Mouse (Mus musculus) kidney, embryonic 15.5 days (tissue): ENCODE results near the gene Abtb2. TPM values are rescaled to one million over a fixed set of nuclear protein-coding genes. Genes with fewer than 3 reads are reported as not detected.
A peak's percentile ranks its signal among the peaks of the same experiment; 100 is the strongest.

Source experiments
- ATAC-seq: fragments of 200-750 bp; cut with Nextera tagmentation; replicated peaks from 2 replicates; pipeline ENCODE4 v1.8.0; 2017; ENCODE audit warnings: moderate TSS enrichment; ENCODE audit not compliant: low FRiP score
- H3K27ac ChIP-seq: fragments of 300-500 bp; sonication (generic); 2 replicates; pipeline ENCODE4 v1.5.1; 2015; ENCODE audit warnings: mild to moderate bottlenecking, inconsistent platforms
- H3K27me3 ChIP-seq: fragments of 300-500 bp; sonication (generic); 2 replicates; pipeline ENCODE4 v1.6.1; 2015; ENCODE audit warnings: inconsistent platforms
- H3K36me3 ChIP-seq: fragments of 300-500 bp; sonication (generic); 2 replicates; pipeline ENCODE4 v1.6.1; 2015; ENCODE audit warnings: inconsistent platforms
- H3K4me1 ChIP-seq: fragments of 300-500 bp; sonication (generic); 2 replicates; pipeline ENCODE4 v1.6.1; 2015; ENCODE audit warnings: inconsistent platforms
- H3K4me2 ChIP-seq: fragments of 300-500 bp; sonication (generic); 2 replicates; pipeline ENCODE4 v1.6.1; 2015; ENCODE audit warnings: moderate library complexity, mild to moderate bottlenecking, inconsistent platforms
- H3K4me3 ChIP-seq: fragments of 300-500 bp; sonication (generic); replicated peaks from 2 replicates; pipeline ENCODE4 v1.5.1; 2015; ENCODE audit warnings: mild to moderate bottlenecking, inconsistent platforms
- H3K9ac ChIP-seq: fragments of 300-500 bp; sonication (generic); 2 replicates; pipeline ENCODE4 v1.6.1; 2015; ENCODE audit warnings: mild to moderate bottlenecking, inconsistent platforms
- H3K9me3 ChIP-seq: fragments of 300-500 bp; sonication (generic); replicated peaks from 2 replicates; pipeline ENCODE4 v1.6.1; 2016; ENCODE audit warnings: inconsistent platforms
- WGBS: fragments of 180-500 bp; shearing (Covaris S2); methylation state at CpG from one replicate; pipeline ENCODE4 v1.1.7; 2015; ENCODE audit warnings: mixed read lengths; 5-methylcytosine and 5-hydroxymethylcytosine counted together
- polyA plus RNA-seq: library from polyadenylated mRNA; unstranded; fragments of >200 nt; fragmentation: Nextera tagmentation; extraction: Ambion mirVana; gene quantifications from 2 replicates; pipeline ENCODE4 v1.2.1, GENCODE M21; 2015

Abtb2 gene
- polyA plus RNA-seq, 1 experiment from 2014 or later = 8.4 TPM

DNA sequence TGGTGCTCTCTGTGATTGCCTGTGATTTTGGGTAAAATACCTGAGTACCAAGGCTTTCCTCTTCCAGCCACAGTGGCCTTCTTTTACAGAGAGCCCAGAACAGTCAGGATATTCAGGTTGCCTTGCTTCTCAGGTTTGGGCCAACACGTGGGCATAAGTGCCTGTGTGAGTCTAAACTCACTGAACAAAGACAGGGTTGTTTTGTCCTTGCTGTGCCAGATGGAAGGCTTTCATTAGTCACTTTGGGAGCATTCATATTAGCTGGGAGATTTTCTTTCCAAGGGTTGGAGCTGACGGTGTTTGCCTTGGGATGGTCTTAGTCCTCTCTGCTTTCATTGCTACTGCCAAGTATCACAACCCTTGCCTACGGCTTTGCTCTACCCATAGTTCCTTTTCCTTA, 20.3 kb downstream of the Abtb2 start:
- 77% methylated on average over 3 of the region's 3 CpGs for WGBS

DNA sequence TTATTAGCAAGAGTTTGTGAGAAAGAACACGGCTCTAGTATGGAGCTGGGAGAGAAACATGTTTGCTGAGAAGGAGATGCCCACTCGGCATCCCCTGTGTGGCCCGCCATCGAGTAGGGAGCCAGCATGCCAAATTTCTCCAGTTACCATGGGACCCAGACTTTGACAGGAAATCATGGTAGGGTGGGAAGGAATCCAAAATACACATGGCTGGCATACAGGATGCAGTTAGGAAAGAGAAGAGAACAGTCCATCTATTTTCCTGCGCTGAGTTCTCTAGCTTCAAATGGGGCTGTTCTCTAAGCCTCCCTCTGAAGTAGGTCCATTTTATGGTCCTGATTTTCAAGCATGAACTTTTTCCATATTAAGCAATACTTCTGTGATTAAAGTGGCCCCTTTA, 22.7 kb downstream of the Abtb2 start:
- Histone ChIP-seq H3K27me3 (no peaks in the 10 kb centered on the region), H3K9me3 (no peaks in the 10 kb centered on the region), H3K36me3 (no peaks in the 10 kb centered on the region), H3K4me2 (no peak overlapping the region), H3K27ac (no peak overlapping the region), H3K9ac (no peak overlapping the region), H3K4me3 (no peak overlapping the region), H3K4me1 (peaks cover 26% of the 10 kb centered on the region)
- ATAC-seq = no peak
- 73% methylated on average over 5 of the region's 5 CpGs for WGBS

More for the DNA sequence above, 20.3 kb downstream of the Abtb2 start:
- Histone ChIP-seq H3K9me3 (no peaks in the 10 kb centered on the region), H3K4me2 (no peak overlapping the region), H3K36me3 (no peaks in the 10 kb centered on the region), H3K4me1 (peaks cover 28% of the 10 kb centered on the region), H3K4me3 (no peak overlapping the region), H3K27ac (0 out of 2 replicates have a peak overlapping the region, but pooled peaks have one; percentile 8), H3K9ac (no peak overlapping the region), H3K27me3 (no peaks in the 10 kb centered on the region)
- ATAC-seq = no peak

DNA sequence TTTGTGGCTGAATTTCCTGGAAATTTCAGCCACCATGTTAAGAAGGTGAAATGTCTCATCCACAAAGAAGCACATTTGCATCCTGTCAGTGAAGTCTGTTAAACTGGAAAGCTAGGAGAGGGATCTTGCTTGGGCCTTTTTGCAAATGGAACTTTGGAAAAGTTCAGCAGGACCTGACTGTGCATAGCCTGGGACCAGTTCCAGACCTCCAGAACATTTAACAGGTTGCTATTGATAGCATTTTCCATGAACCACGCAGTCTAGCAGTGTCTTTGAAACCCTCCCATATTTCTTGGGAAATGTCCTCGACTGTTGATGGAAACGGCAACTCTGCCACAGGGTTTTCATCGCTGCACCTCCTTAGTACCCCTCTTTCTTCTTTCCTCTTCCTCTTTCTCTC, 23.3 kb downstream of the Abtb2 start:
- peaks cover 27% of the 10 kb centered on the region for H3K4me1 ChIP-seq
- H3K36me3 ChIP-seq = no peaks in the 10 kb centered on the region
- no peak overlapping the region for H3K27ac ChIP-seq
- no peak overlapping the region for H3K4me3 ChIP-seq
- ATAC-seq = no peak
- H3K9ac ChIP-seq = no peak overlapping the region
- H3K4me2 ChIP-seq = no peak overlapping the region
- WGBS = 78% methylated on average over 4 of the region's 4 CpGs
- H3K27me3 ChIP-seq = no peaks in the 10 kb centered on the region
- H3K9me3 ChIP-seq = no peaks in the 10 kb centered on the region

- no peak overlapping the region for H3K4me3 ChIP-seq
- no peak overlapping the region for H3K9ac ChIP-seq
- ATAC-seq = no peak
- H3K36me3 ChIP-seq = no peaks in the 10 kb centered on the region
- peaks cover 30% of the 10 kb centered on the region for H3K4me1 ChIP-seq
- 91% methylated on average over 7 of the region's 7 CpGs for WGBS
- no peaks in the 10 kb centered on the region for H3K27me3 ChIP-seq
- H3K4me2 ChIP-seq = no peak overlapping the region
- no peaks in the 10 kb centered on the region for H3K9me3 ChIP-seq
- no peak overlapping the region for H3K27ac ChIP-seq
Measured at GRCm38 (mm10) chr2:103590645-103591044, 24.5 kb downstream of the Abtb2 start.

DNA sequence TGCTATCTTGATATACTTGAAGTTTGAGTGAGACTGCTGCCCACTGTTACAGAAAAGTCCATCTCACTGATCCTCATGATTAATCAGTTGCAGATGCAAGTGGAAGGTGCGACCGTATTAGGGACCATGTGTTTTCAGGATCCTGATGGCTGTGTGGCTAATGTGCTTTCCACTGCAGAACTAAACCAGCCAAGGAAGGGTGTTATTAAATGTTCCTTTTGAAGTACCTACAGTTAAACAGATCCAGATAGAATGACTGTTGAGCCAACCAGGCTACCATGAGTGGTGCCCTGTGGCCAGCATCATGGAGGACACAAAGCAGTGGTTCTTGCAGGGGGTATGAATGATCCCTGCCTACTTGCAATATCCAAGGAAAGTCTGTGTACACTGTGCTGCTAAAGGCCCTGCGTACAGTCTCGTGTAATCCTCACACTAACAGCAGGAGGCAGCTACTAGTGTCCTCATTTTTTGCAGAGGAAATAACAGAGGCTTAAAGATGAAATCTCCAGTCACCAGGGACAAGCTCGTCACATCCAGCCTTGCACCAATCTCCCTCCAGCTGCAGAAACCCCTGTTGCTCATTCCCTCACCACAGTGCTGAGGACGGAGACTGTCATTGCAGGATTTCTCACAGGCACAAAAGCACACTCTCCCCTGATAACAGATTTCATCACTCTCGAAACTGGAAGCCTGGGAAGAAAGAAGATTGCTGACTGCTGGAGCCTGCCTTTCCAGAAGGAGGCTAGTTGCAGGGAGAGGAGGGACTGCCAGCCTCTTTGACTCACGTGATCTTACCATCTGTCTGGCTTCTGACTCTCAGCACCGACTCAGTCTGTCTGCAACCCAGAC, 25.9 kb downstream of the Abtb2 start:
- H3K9ac ChIP-seq = no peak overlapping the region
- H3K27ac ChIP-seq = no peak overlapping the region
- peaks cover 21% of the 10 kb centered on the region for H3K4me1 ChIP-seq
- H3K9me3 ChIP-seq = no peaks in the 10 kb centered on the region
- no peaks in the 10 kb centered on the region for H3K36me3 ChIP-seq
- ATAC-seq = no peak
- WGBS = 56% methylated on average over 9 of the region's 9 CpGs
- no peak overlapping the region for H3K4me2 ChIP-seq
- no peaks in the 10 kb centered on the region for H3K27me3 ChIP-seq
- no peak overlapping the region for H3K4me3 ChIP-seq

DNA sequence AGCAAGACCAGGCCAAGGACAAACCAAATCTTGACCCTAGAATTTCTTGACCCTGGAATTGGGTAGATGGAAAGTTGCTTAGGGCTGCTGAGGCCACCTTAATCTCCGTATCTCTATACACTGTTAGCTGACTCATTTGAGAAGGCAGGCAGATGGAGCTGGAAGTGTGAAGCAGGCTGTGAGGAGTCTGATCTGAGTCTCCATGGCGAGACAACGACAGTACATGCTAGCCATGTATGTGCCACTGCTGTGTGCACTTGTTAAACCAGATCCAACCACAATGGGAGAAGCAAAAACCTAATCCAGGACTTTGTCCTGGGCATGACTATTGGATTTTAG, 26.4 kb downstream of the Abtb2 start:
- no peak overlapping the region for H3K27ac ChIP-seq
- no peak for ATAC-seq
- no peaks in the 10 kb centered on the region for H3K27me3 ChIP-seq
- H3K4me3 ChIP-seq = no peak overlapping the region
- no peak overlapping the region for H3K4me2 ChIP-seq
- H3K4me1 ChIP-seq = peaks cover 21% of the 10 kb centered on the region
- H3K36me3 ChIP-seq = no peaks in the 10 kb centered on the region
- H3K9me3 ChIP-seq = no peaks in the 10 kb centered on the region
- WGBS = 69% methylated on average over 3 of the region's 3 CpGs
- H3K9ac ChIP-seq = no peak overlapping the region

DNA sequence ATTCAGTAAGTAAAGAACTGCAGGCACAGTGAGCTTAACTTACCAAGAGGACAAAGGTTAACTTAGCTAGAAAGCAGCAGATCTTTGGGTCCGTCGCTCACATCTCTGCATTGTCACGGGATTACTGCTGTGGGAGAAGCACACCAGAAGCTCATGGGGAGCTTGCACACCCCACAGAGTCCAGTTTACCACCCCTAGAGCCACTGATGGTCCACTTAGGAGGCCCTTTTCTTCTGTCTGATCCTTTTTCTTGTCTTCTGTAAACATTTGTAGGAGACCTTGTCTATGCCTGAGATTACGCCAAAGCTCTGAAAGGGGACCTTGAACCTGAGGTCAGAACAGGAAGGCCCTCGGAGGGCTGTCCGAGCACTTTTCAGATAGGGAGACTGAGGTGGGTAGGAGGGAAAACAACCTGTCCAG, 28.5 kb downstream of the Abtb2 start:
- WGBS = 57% methylated on average over 6 of the region's 6 CpGs
- ATAC-seq = peak; percentile 28; the same call in 1 of the 2 replicates

DNA sequence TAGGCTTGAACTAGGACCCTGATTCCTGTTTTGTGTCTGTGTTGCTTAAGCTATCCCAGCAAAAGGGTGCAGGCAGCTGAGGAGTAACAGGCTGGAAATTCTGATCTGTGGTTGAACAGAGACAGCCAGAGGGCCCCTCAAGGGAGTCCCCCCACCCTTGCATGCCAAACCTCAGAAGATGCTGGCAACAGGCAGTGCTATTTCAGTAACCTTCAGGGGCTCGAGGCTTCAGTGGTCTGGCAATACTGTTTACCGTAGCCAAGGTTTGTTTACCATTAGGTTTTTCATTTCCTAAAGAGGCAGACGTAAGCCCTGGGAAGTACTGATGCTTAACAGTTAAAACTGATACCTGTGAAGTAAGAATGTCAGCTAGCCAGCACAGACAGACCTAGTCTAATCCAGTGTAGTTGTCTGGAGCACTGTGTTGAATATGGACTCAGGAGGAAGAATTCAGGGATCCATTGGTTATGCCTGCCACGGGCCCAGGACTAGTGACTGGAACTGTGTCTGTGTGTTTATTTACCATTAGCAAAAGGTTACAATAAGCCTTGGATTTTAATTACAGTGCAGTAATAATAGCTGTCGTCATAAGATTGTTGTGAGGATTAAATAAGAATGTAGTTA, 29.0 kb downstream of the Abtb2 start:
- H3K4me1 ChIP-seq = peaks cover 33% of the 10 kb centered on the region
- H3K9ac ChIP-seq = no peak overlapping the region
- no peaks in the 10 kb centered on the region for H3K36me3 ChIP-seq
- 49% methylated on average over 5 of the region's 5 CpGs for WGBS
- ATAC-seq = no peak; the same call in 1 of the 2 replicates
- H3K4me2 ChIP-seq = no peak overlapping the region
- H3K4me3 ChIP-seq = no peak overlapping the region
- no peaks in the 10 kb centered on the region for H3K9me3 ChIP-seq
- peak overlapping the region; percentile 71 for H3K27ac ChIP-seq
- H3K27me3 ChIP-seq = no peaks in the 10 kb centered on the region

More for the DNA sequence above, 28.5 kb downstream of the Abtb2 start:
- H3K4me1 ChIP-seq = peaks cover 27% of the 10 kb centered on the region
- no peaks in the 10 kb centered on the region for H3K27me3 ChIP-seq
- H3K36me3 ChIP-seq = no peaks in the 10 kb centered on the region
- H3K4me2 ChIP-seq = no peak overlapping the region
- H3K4me3 ChIP-seq = no peak overlapping the region
- no peak overlapping the region for H3K9ac ChIP-seq
- H3K9me3 ChIP-seq = no peaks in the 10 kb centered on the region
- peak overlapping the region; percentile 71 for H3K27ac ChIP-seq

- H3K9me3 ChIP-seq = no peaks in the 10 kb centered on the region
- no peak for ATAC-seq
- no peak overlapping the region for H3K4me3 ChIP-seq
- H3K27me3 ChIP-seq = no peaks in the 10 kb centered on the region
- WGBS = 53% methylated on average over 1 of the region's 1 CpGs
- H3K36me3 ChIP-seq = no peaks in the 10 kb centered on the region
- H3K27ac ChIP-seq = no peak overlapping the region
- no peak overlapping the region for H3K9ac ChIP-seq
- H3K4me1 ChIP-seq = peaks cover 36% of the 10 kb centered on the region
- H3K4me2 ChIP-seq = no peak overlapping the region
Measured at GRCm38 (mm10) chr2:103599296-103599695, 33.2 kb downstream of the Abtb2 start.

GRCm38 (mm10) chr2:103600165-103600891, 34.2 kb downstream of the Abtb2 start:
- Histone ChIP-seq H3K27me3 (no peaks in the 10 kb centered on the region), H3K27ac (peak overlapping the region; percentile 51; the same call in 1 of the 2 replicates), H3K9me3 (no peaks in the 10 kb centered on the region), H3K4me1 (peaks cover 26% of the 10 kb centered on the region), H3K9ac (no peak overlapping the region), H3K36me3 (no peaks in the 10 kb centered on the region), H3K4me3 (no peak overlapping the region), H3K4me2 (no peak overlapping the region)
- 57% methylated on average over 8 of the region's 8 CpGs for WGBS
- peak; percentile 24; the same call in 1 of the 2 replicates for ATAC-seq

DNA sequence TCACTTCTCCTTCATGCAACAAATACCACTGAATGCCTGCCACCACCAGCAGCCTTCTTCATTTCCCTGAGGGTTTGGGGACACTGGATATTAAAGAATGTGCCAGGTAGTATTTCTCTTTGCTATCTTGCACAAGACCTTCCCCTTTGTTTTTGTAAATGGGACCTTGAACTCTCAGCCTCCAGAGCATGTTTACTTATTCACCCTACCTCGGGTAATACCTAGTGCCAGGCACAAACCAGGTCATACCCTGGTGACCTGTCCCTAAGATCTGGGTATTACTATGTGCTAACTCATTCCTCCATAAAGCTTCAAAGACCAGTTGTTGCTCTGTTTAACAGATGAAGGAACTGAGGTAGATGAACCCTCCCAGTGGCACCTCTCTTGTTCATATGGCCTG, 35.0 kb downstream of the Abtb2 start:
- Histone ChIP-seq H3K27ac (no peak overlapping the region), H3K4me2 (no peak overlapping the region), H3K9me3 (no peaks in the 10 kb centered on the region), H3K36me3 (no peaks in the 10 kb centered on the region), H3K4me3 (no peak overlapping the region), H3K4me1 (peaks cover 24% of the 10 kb centered on the region), H3K9ac (no peak overlapping the region), H3K27me3 (no peaks in the 10 kb centered on the region)
- no peak for ATAC-seq
- 33% methylated on average over 1 of the region's 1 CpGs for WGBS

GRCm38 (mm10) chr2:103601531-103601930, 35.4 kb downstream of the Abtb2 start:
- Histone ChIP-seq H3K4me1 (peaks cover 24% of the 10 kb centered on the region), H3K36me3 (no peaks in the 10 kb centered on the region), H3K27ac (no peak overlapping the region), H3K4me3 (no peak overlapping the region), H3K9ac (no peak overlapping the region), H3K4me2 (no peak overlapping the region), H3K27me3 (no peaks in the 10 kb centered on the region), H3K9me3 (no peaks in the 10 kb centered on the region)
- 89% methylated on average over 1 of the region's 1 CpGs for WGBS
- ATAC-seq = no peak
